Mouse (Mus musculus): Measurements from ENCODE around the gene Brip1. TPM values are rescaled to one million over a fixed set of nuclear protein-coding genes. Genes with fewer than 3 reads are reported as not detected.

The Brip1 gene
- polyA plus RNA-seq, 1 experiment = 0.14 TPM

DNA sequence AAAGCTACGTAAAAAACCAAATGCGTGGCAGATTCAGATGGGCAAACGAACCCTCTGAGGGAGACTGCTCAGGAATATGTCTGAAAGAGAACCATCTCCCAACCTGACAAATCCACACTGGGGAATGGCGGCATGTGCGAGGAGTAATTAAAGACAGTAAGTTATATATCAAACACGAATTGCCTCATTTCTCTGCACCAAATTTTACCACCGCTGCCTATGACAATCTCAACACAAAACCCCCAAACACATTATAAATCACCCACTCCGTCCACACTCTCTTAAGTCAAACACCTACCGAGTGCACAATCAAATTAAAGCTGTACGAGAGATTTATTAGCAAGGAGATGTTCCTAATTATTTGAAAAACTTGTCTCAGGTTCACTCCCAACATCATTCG, 184.8 kb downstream of the Brip1 start:
- TF ChIP-seq CTCF (IDR thresholded peaks at IDR 0.05; ENCODE audit: insufficient read depth, low read length) (no peak), POLR2A (IDR thresholded peaks at IDR 0.05; ENCODE audit: borderline replicate concordance, extremely low read depth, low read depth, low read length) (no peak)
- Histone ChIP-seq H3K4me3 (replicated peaks; ENCODE audit: extremely low read depth, low read depth, low read length) (no peak overlapping the region), H3K4me1 (ENCODE audit: control insufficient read depth, insufficient read depth, low read length) (no peaks in the 10 kb centered on the region)
- 68% methylated on average over 11 of the region's 11 CpGs for WGBS
- DNase-seq = no peak

DNA sequence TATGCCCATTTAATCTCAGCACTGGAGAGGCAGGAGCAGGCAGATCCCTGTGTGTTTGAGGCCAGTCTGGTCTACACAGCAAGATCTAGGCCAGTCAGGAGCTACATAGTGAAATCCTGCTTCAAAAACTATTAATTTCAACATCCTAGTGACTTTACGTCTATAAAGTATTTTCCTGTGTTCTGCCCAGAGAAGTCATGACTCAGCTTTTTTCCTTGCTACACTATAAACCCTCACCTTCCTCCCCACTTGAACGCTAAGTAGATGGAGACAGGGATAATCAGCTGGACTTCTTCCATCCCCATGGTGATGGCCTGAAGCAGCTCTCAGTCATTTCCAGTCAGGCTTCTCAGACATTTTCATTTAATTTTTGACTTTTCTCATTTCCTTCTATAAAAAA, 187.9 kb downstream of the Brip1 start:
- WGBS = 61% methylated on average over 2 of the region's 2 CpGs
- TF ChIP-seq CTCF (IDR thresholded peaks at IDR 0.05; ENCODE audit: insufficient read depth, low read length) (no peak), POLR2A (IDR thresholded peaks at IDR 0.05; ENCODE audit: borderline replicate concordance, extremely low read depth, low read depth, low read length) (no peak)
- Histone ChIP-seq H3K4me1 (ENCODE audit: control insufficient read depth, insufficient read depth, low read length) (no peaks in the 10 kb centered on the region), H3K4me3 (replicated peaks; ENCODE audit: extremely low read depth, low read depth, low read length) (no peak overlapping the region)
- DNase-seq = no peak

- no peak for TF ChIP-seq POLR2A (IDR thresholded peaks at IDR 0.05; ENCODE audit: borderline replicate concordance, extremely low read depth, low read depth, low read length)
- no peak for TF ChIP-seq CTCF (IDR thresholded peaks at IDR 0.05; ENCODE audit: insufficient read depth, low read length)
- H3K4me3 ChIP-seq (replicated peaks; ENCODE audit: extremely low read depth, low read depth, low read length) = no peak overlapping the region
- no peaks in the 10 kb centered on the region for H3K4me1 ChIP-seq (ENCODE audit: control insufficient read depth, insufficient read depth, low read length)
- WGBS = 81% methylated on average over 4 of the region's 4 CpGs
- no peak for DNase-seq
These were observed 190.5 kb downstream of the Brip1 start for GRCm38 (mm10) chr11:86010458-86010857.

DNA sequence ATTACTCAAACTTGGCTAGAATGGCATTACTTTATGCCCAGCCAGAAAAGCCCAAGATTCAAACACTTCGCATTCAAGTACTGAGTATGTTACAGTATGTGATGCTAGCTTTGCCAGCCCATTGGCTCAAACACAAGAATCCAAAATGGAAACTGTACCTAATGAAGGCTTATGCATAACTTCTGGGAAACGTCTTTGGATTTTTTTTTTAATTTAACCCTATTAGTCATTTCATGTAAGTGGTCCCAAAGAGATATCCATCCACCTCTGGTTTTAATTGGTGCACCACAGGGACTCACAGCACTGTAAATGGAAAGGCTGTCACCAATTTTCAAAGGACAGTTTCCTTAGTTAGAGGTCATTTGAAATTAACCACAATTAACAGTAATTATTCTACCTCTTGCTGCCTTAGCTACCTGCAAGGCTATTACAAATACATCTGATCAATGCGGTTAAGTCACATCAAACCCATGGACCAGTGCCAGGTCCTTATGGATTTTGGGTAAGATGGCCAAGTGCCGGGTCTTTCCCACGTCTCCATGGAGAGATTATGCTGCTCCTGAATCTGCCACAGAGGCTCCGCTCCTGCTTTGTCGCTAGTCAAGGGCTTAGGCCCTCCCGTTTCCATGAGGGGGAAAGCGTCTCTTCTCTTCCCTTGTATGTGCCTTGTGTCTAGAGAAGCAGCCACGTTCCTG, 192.6 kb downstream of the Brip1 start:
- 84% methylated on average over 10 of the region's 10 CpGs for WGBS
- H3K4me3 ChIP-seq (replicated peaks; ENCODE audit: extremely low read depth, low read depth, low read length) = no peak overlapping the region
- TF ChIP-seq CTCF (IDR thresholded peaks at IDR 0.05; ENCODE audit: insufficient read depth, low read length) = no peak
- TF ChIP-seq POLR2A (IDR thresholded peaks at IDR 0.05; ENCODE audit: borderline replicate concordance, extremely low read depth, low read depth, low read length) = no peak
- DNase-seq = no peak
- H3K4me1 ChIP-seq (ENCODE audit: control insufficient read depth, insufficient read depth, low read length) = no peaks in the 10 kb centered on the region

Other genes with a start within 250 kb of the Brip1 start
- gene Ints2, start 56.4 kb upstream of the Brip1 start, polyA plus RNA-seq (2012; rRNA removed) = 4.6 and 5.3 TPM in 2 replicates
- 15.3 and 22.8 TPM in 2 replicates for gene Med13, start 156.4 kb upstream of the Brip1 start, polyA plus RNA-seq (2012; rRNA removed)